Mouse (Mus musculus): ENCODE data around the gene Art3.

GRCm38 (mm10) chr5:92392542-92392941, 60.9 kb downstream of the Art3 start:
- TF ChIP-seq CTCF (IDR thresholded peaks at IDR 0.05; ENCODE audit: insufficient read depth, low read length) (no peak), POLR2A (IDR thresholded peaks at IDR 0.05; ENCODE audit: borderline replicate concordance, extremely low read depth, low read depth, low read length) (no peak)
